Mouse (Mus musculus) E14TG2a.4 (cell line): Measurements from ENCODE around the gene Gif.

Source experiments
- H3K27me3 ChIP-seq: 2 replicates; pipeline ENCODE4 v1.6.1; 2014; ENCODE audit warnings: low read length, control low read depth; ENCODE audit not compliant: insufficient read depth
- H3K36me3 ChIP-seq: 2 replicates; pipeline ENCODE4 v1.6.1; 2014; ENCODE audit warnings: low read length, control low read depth; ENCODE audit not compliant: insufficient read depth
- H3K4me1 ChIP-seq: replicated peaks from 2 replicates; pipeline ENCODE4 v1.6.1; 2014; ENCODE audit warnings: low read depth, low read length, control low read depth
- H3K4me3 ChIP-seq: replicated peaks from 2 replicates; pipeline ENCODE4 v1.5.1; 2014; ENCODE audit warnings: mild to moderate bottlenecking, low read length
- H3K9me3 ChIP-seq: 2 replicates; pipeline ENCODE4 v1.6.1; 2014; ENCODE audit warnings: low read length, control low read depth
- CTCF ChIP-seq: conservative IDR thresholded peaks from 2 replicates; pipeline ENCODE4 v1.5.1; 2014; ENCODE audit warnings: low read length
- NANOG ChIP-seq: IDR thresholded peaks from 2 replicates; pipeline ENCODE4 v1.6.1; 2014; ENCODE audit warnings: borderline replicate concordance, low read length, mixed read lengths
- POU5F1 ChIP-seq: IDR thresholded peaks from 2 replicates; pipeline ENCODE4 v1.6.1; 2014; ENCODE audit warnings: low read length, borderline replicate concordance

The Gif gene

GRCm38 (mm10) chr19:11745680-11746079 is 1.7 kb upstream of the Gif start:
- Histone ChIP-seq H3K9me3 (no peaks in the 10 kb centered on the region), H3K27me3 (no peaks in the 10 kb centered on the region)

DNA sequence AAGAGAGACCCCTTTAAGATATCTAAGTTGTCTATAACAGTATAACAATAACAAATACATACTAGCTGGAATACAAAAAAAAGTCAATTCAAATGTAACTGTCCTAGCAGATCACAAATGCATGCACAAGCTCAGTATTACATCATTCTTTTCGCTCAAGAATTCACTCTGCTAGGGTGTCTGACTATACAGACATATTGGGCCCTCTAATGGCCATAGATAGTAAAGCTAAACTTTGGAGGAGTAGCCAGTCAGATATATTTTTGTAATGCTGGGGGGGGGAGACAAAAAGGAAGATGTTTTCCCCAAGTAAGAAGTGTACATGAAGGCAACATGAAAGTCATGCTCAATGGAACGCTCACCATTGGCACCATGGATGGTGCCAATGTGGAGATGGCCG is 17.7 kb downstream of the Gif start:
- Histone ChIP-seq H3K4me1 (peaks cover 3% of the 10 kb centered on the region; the same call in 1 of the 2 replicates), H3K36me3 (no peaks in the 10 kb centered on the region), H3K4me3 (no peak overlapping the region), H3K27me3 (peaks cover 5% of the 10 kb centered on the region; the same call in 1 of the 2 replicates), H3K9me3 (no peaks in the 10 kb centered on the region)
- no peak for TF ChIP-seq POU5F1
- no peak for TF ChIP-seq CTCF
- no peak for TF ChIP-seq NANOG

More at GRCm38 (mm10) chr19:11745680-11746079, 1.7 kb upstream of the Gif start:
- no peaks in the 10 kb centered on the region for H3K36me3 ChIP-seq
- no peaks in the 10 kb centered on the region for H3K4me1 ChIP-seq
- H3K4me3 ChIP-seq, result no peak overlapping the region
- TF ChIP-seq NANOG, result no peak
- TF ChIP-seq POU5F1, result no peak

- peaks cover 12% of the 10 kb centered on the region for H3K4me1 ChIP-seq
These were observed 19.1 kb downstream of the Gif start for GRCm38 (mm10) chr19:11766413-11766812.

GRCm38 (mm10) chr19:11768163-11768562 is 20.8 kb downstream of the Gif start:
- no peaks in the 10 kb centered on the region for H3K9me3 ChIP-seq
- H3K4me3 ChIP-seq, result no peak overlapping the region
- peaks cover 14% of the 10 kb centered on the region for H3K36me3 ChIP-seq
- TF ChIP-seq CTCF (peak; percentile 96), NANOG (no peak)
- peaks cover 5% of the 10 kb centered on the region; the same call in 1 of the 2 replicates for H3K27me3 ChIP-seq
- H3K4me1 ChIP-seq, result peaks cover 15% of the 10 kb centered on the region

More at GRCm38 (mm10) chr19:11766413-11766812, 19.1 kb downstream of the Gif start:
- Histone ChIP-seq H3K36me3 (no peaks in the 10 kb centered on the region), H3K9me3 (no peaks in the 10 kb centered on the region), H3K4me3 (no peak overlapping the region), H3K27me3 (peaks cover 5% of the 10 kb centered on the region; the same call in 1 of the 2 replicates)
- no peak for TF ChIP-seq CTCF
- TF ChIP-seq POU5F1, result no peak
- no peak for TF ChIP-seq NANOG

DNA sequence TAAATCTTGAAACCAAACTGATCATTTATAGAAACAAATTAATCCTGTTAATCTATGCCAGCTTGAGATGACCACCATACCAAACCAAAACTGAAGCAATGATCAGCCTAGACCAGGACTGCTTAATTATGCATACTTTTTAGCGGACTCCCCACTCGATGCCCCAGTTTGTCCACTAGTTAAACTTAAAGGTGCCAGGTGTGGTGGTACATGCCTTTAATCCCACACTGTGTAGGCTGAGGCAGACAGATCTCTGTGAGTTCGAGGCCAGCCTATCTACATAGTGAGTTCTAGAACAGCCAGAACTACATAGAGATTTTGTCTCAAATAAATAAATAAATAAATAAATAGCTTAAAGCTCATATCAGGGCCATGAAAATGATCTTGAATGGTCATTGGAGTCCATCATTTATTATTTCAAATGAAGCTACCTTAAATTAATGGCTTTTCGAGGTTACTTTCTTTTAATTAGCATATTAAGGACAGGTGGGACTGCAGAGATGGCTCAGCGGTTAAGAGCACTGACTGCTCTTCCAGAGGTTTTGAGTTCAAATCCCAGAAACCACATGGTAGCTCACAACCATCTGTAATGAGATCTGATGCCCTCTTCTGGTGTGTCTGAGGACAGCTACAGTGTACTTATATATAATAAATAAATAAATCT is 22.0 kb downstream of the Gif start:
- Histone ChIP-seq H3K4me3 (no peak overlapping the region), H3K27me3 (peaks cover 5% of the 10 kb centered on the region; the same call in 1 of the 2 replicates), H3K9me3 (no peaks in the 10 kb centered on the region), H3K4me1 (peaks cover 20% of the 10 kb centered on the region), H3K36me3 (peaks cover 27% of the 10 kb centered on the region)
- no peak for TF ChIP-seq NANOG
- no peak for TF ChIP-seq CTCF
- no peak for TF ChIP-seq POU5F1

GRCm38 (mm10) chr19:11770205-11770892 is 23.0 kb downstream of the Gif start, which contains the start of gene Mrpl16:
Mrpl16 (plus strand) TSS chr19:11770391.
- Histone ChIP-seq H3K4me1 (peaks cover 21% of the 10 kb centered on the region), H3K36me3 (peaks cover 36% of the 10 kb centered on the region), H3K4me3 (peak within 1 kb of the TSS; percentile 88), H3K27me3 (peaks cover 5% of the 10 kb centered on the region; the same call in 1 of the 2 replicates), H3K9me3 (no peaks in the 10 kb centered on the region)
- TF ChIP-seq NANOG (no peak), CTCF (no peak), POU5F1 (no peak)

DNA sequence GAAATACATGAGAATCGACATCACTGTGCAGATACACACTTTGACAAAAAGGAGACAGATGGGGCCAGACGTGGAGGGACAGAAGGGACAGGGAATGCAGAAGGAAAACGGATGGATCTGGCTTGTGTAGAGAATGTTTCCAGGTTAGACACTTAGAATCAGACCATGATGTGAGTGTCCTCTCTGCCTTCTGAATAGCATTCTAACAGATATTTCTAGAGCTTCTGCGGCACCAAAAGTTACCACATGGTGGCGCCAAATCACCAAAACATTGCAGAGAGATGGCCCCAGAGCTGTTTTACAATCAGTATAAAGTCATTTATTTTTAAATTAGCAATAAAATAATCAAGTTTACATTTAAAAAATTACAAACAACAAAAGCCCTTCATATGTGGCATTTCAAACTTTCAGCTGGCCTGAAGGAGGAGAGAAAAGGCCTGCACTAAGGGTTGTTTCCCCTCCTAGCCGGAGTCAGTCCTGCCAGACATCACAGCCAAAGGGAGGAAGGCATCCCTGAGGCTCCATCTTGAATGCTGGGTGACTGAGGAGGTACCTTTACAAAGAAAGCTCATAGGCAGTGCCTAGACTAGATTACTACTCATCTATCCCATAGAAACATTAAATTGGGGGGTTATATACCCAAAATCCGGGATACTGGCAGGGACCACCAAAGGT is 30.0 kb downstream of the Gif start:
- H3K4me3 ChIP-seq, result no peak overlapping the region

GRCm38 (mm10) chr19:11785409-11786154 is 38.2 kb downstream of the Gif start:
- Histone ChIP-seq H3K4me3 (no peak overlapping the region), H3K4me1 (no peaks in the 10 kb centered on the region), H3K36me3 (peaks cover 96% of the 10 kb centered on the region), H3K9me3 (no peaks in the 10 kb centered on the region), H3K27me3 (no peaks in the 10 kb centered on the region)
- TF ChIP-seq NANOG (no peak), POU5F1 (no peak), CTCF (no peak)

More for the DNA sequence above, 30.0 kb downstream of the Gif start:
- H3K9me3 ChIP-seq, result no peaks in the 10 kb centered on the region
- no peaks in the 10 kb centered on the region for H3K27me3 ChIP-seq
- H3K36me3 ChIP-seq, result peaks cover 87% of the 10 kb centered on the region
- TF ChIP-seq CTCF, result peak; percentile 87
- TF ChIP-seq POU5F1, result no peak
- H3K4me1 ChIP-seq, result peaks cover 6% of the 10 kb centered on the region; the same call in 1 of the 2 replicates
